Mouse (Mus musculus) spleen, adult 2 months (tissue): ENCODE results near the gene Gucy2e.

ENCODE experiments used
- CTCF ChIP-seq: fragments of 200-500 bp; IDR thresholded peaks from 2 replicates; pipeline ENCODE4 v1.5.1; 2011; ENCODE audit warnings: mild to moderate bottlenecking, inconsistent platforms; ENCODE audit not compliant: insufficient read depth, insufficient read length, insufficient replicate concordance; ENCODE audit errors: extremely low read depth
- POLR2A ChIP-seq: fragments of 200-500 bp; IDR thresholded peaks from 2 replicates; pipeline ENCODE4 v1.6.1; 2011; ENCODE audit warnings: low read depth, low read length, inconsistent platforms

GRCm38 (mm10) chr11:69236926-69237260, at the start of gene Gucy2e:
- no peak for TF ChIP-seq CTCF
- TF ChIP-seq POLR2A = no peak
